Mouse (Mus musculus) liver, embryonic 11.5 days (tissue): Measurements from ENCODE around the gene Rin2. TPM values are rescaled to one million over a fixed set of nuclear protein-coding genes. Genes with fewer than 3 reads are reported as not detected.

Source experiments
- ATAC-seq: fragments of 200-750 bp; cut with Nextera tagmentation; replicated peaks from 2 replicates; pipeline ENCODE4 v1.8.0; 2017; ENCODE audit warnings: moderate number of reproducible peaks, mild to moderate bottlenecking, moderate TSS enrichment, moderate library complexity; ENCODE audit not compliant: low FRiP score
- DNase-seq: peaks from one replicate; pipeline ENCODE4 v3.0.0-alpha.2; 2017; ENCODE audit warnings: low spot score
- H3K27ac ChIP-seq: fragments of 300-500 bp; sonication (generic); 2 replicates; pipeline ENCODE4 v1.5.1; 2014; ENCODE audit warnings: mild to moderate bottlenecking, low read depth, low read length, control low read depth
- H3K27me3 ChIP-seq: fragments of 300-500 bp; sonication (generic); replicated peaks from 2 replicates; pipeline ENCODE4 v1.6.1; 2014; ENCODE audit warnings: low read length, mixed read lengths; ENCODE audit not compliant: control insufficient read depth, insufficient read depth
- H3K36me3 ChIP-seq: fragments of 300-500 bp; sonication (generic); 2 replicates; pipeline ENCODE4 v1.6.1; 2014; ENCODE audit warnings: mild to moderate bottlenecking, low read length, moderate library complexity, mixed read lengths; ENCODE audit not compliant: control insufficient read depth, insufficient read depth
- H3K4me1 ChIP-seq: fragments of 300-500 bp; sonication (generic); replicated peaks from 2 replicates; pipeline ENCODE4 v1.6.1; 2014; ENCODE audit warnings: low read length, mixed read lengths; ENCODE audit not compliant: control insufficient read depth, insufficient read depth
- H3K4me2 ChIP-seq: fragments of 300-500 bp; sonication (generic); 2 replicates; pipeline ENCODE4 v1.6.1; 2014; ENCODE audit warnings: mild to moderate bottlenecking, control low read depth, moderate library complexity
- H3K4me3 ChIP-seq: fragments of 300-500 bp; sonication (generic); 2 replicates; pipeline ENCODE4 v1.5.1; 2014; ENCODE audit warnings: low read depth, low read length, control low read depth
- H3K9ac ChIP-seq: fragments of 300-500 bp; sonication (generic); 2 replicates; pipeline ENCODE4 v1.6.1; 2014; ENCODE audit warnings: low read depth, low read length, control low read depth
- H3K9me3 ChIP-seq: fragments of 300-500 bp; sonication (generic); 2 replicates; pipeline ENCODE4 v1.6.1; 2016; ENCODE audit warnings: low read length, inconsistent platforms, mixed read lengths; ENCODE audit not compliant: control insufficient read depth
- WGBS: fragments of 180-500 bp; shearing (Covaris S2); extraction: QIAGEN DNeasy Blood & Tissue Kit; methylation state at CpG from one replicate; pipeline ENCODE4 v1.1.7; 2014; 5-methylcytosine and 5-hydroxymethylcytosine counted together
- polyA plus RNA-seq: library from polyadenylated mRNA; unstranded; fragments of >200 nt; fragmentation: Nextera tagmentation; extraction: Ambion mirVana; gene quantifications from 2 replicates; pipeline ENCODE4 v1.2.1, GENCODE M21; 2014

The Rin2 gene
- polyA plus RNA-seq, result 7.6 and 7.7 TPM in 2 replicates

GRCm38 (mm10) chr2:145675142-145675755, at the start of gene Rin2:
Rin2 (plus strand) TSS chr2:145675215.
- Histone ChIP-seq H3K4me3 (peak within 1 kb of the TSS; percentile 66), H3K27me3 (no peaks in the 10 kb centered on the region), H3K9ac (peak within 1 kb of the TSS; percentile 67), H3K27ac (no peak within 1 kb of the TSS), H3K4me2 (peak within 1 kb of the TSS; percentile 92), H3K9me3 (no peaks in the 10 kb centered on the region), H3K36me3 (no peaks in the 10 kb centered on the region), H3K4me1 (no peaks in the 10 kb centered on the region)
- DNase-seq (peak; percentile 77), ATAC-seq (peak; percentile 83)
- under 1% methylated on average over 32 of the region's 33 CpGs for WGBS

GRCm38 (mm10) chr2:145631123-145631798, 43.8 kb upstream of the Rin2 start:
- no peak overlapping the region for H3K27ac ChIP-seq
- no peaks in the 10 kb centered on the region for H3K36me3 ChIP-seq
- no peaks in the 10 kb centered on the region for H3K9me3 ChIP-seq
- DNase-seq (no peak), ATAC-seq (no peak)
- H3K4me2 ChIP-seq, result no peak overlapping the region
- 78% methylated on average over 6 of the region's 6 CpGs for WGBS
- no peaks in the 10 kb centered on the region for H3K4me1 ChIP-seq
- no peak overlapping the region for H3K4me3 ChIP-seq
- no peak overlapping the region for H3K9ac ChIP-seq
- H3K27me3 ChIP-seq, result no peaks in the 10 kb centered on the region

GRCm38 (mm10) chr2:145631799-145632174, 43.2 kb upstream of the Rin2 start:
- no peaks in the 10 kb centered on the region for H3K4me1 ChIP-seq
- WGBS, result 66% methylated on average over 4 of the region's 4 CpGs
- H3K4me2 ChIP-seq, result no peak overlapping the region
- no peak for ATAC-seq
- no peaks in the 10 kb centered on the region for H3K36me3 ChIP-seq
- no peak for DNase-seq
- no peak overlapping the region for H3K9ac ChIP-seq
- H3K9me3 ChIP-seq, result no peaks in the 10 kb centered on the region
- H3K27me3 ChIP-seq, result no peaks in the 10 kb centered on the region
- H3K27ac ChIP-seq, result no peak overlapping the region
- no peak overlapping the region for H3K4me3 ChIP-seq

- Histone ChIP-seq H3K27ac (no peak overlapping the region), H3K36me3 (no peaks in the 10 kb centered on the region), H3K4me2 (no peak overlapping the region), H3K4me1 (no peaks in the 10 kb centered on the region), H3K9ac (no peak overlapping the region), H3K27me3 (no peaks in the 10 kb centered on the region), H3K9me3 (no peaks in the 10 kb centered on the region), H3K4me3 (no peak overlapping the region)
- ATAC-seq (no peak), DNase-seq (no peak)
- WGBS, result 70% methylated on average over 5 of the region's 5 CpGs
Observed at GRCm38 (mm10) chr2:145633811-145634210, 41.2 kb upstream of the Rin2 start.

- no peaks in the 10 kb centered on the region for H3K4me1 ChIP-seq
- no peak overlapping the region for H3K9ac ChIP-seq
- no peak overlapping the region for H3K4me3 ChIP-seq
- ATAC-seq (no peak), DNase-seq (no peak)
- no peaks in the 10 kb centered on the region for H3K9me3 ChIP-seq
- no peak overlapping the region for H3K27ac ChIP-seq
- no peaks in the 10 kb centered on the region for H3K27me3 ChIP-seq
- H3K36me3 ChIP-seq, result no peaks in the 10 kb centered on the region
- WGBS, result 83% methylated on average over 21 of the region's 21 CpGs
- H3K4me2 ChIP-seq, result no peak overlapping the region
Observed at GRCm38 (mm10) chr2:145640255-145640984, 34.6 kb upstream of the Rin2 start.

GRCm38 (mm10) chr2:145655373-145655960, 19.5 kb upstream of the Rin2 start:
- Histone ChIP-seq H3K9ac (no peak overlapping the region), H3K4me3 (no peak overlapping the region), H3K4me1 (no peaks in the 10 kb centered on the region), H3K4me2 (no peak overlapping the region), H3K27ac (no peak overlapping the region), H3K27me3 (no peaks in the 10 kb centered on the region), H3K36me3 (no peaks in the 10 kb centered on the region), H3K9me3 (no peaks in the 10 kb centered on the region)
- DNase-seq, result no peak
- WGBS, result 37% methylated on average over 12 of the region's 12 CpGs
- no peak for ATAC-seq

GRCm38 (mm10) chr2:145656121-145656520, 18.9 kb upstream of the Rin2 start:
- no peak for ATAC-seq
- WGBS, result 62% methylated on average over 3 of the region's 3 CpGs

GRCm38 (mm10) chr2:145656716-145657115, 18.3 kb upstream of the Rin2 start:
- DNase-seq (no peak), ATAC-seq (no peak)
- no peaks in the 10 kb centered on the region for H3K36me3 ChIP-seq

More at GRCm38 (mm10) chr2:145656121-145656520, 18.9 kb upstream of the Rin2 start:
- DNase-seq, result no peak
- no peaks in the 10 kb centered on the region for H3K4me1 ChIP-seq
- H3K9ac ChIP-seq, result no peak overlapping the region
- H3K27ac ChIP-seq, result no peak overlapping the region
- H3K4me3 ChIP-seq, result no peak overlapping the region
- no peaks in the 10 kb centered on the region for H3K27me3 ChIP-seq
- no peaks in the 10 kb centered on the region for H3K36me3 ChIP-seq
- H3K9me3 ChIP-seq, result no peaks in the 10 kb centered on the region
- H3K4me2 ChIP-seq, result no peak overlapping the region

More at GRCm38 (mm10) chr2:145656716-145657115, 18.3 kb upstream of the Rin2 start:
- H3K9ac ChIP-seq, result no peak overlapping the region
- H3K4me2 ChIP-seq, result no peak overlapping the region
- H3K27me3 ChIP-seq, result no peaks in the 10 kb centered on the region
- H3K27ac ChIP-seq, result no peak overlapping the region
- no peaks in the 10 kb centered on the region for H3K4me1 ChIP-seq
- H3K9me3 ChIP-seq, result no peaks in the 10 kb centered on the region
- WGBS, result 50% methylated on average over 1 of the region's 1 CpGs
- no peak overlapping the region for H3K4me3 ChIP-seq
